Mouse (Mus musculus): ENCODE data around the gene Emc3. TPM values are rescaled to one million over a fixed set of nuclear protein-coding genes. Genes with fewer than 3 reads are reported as not detected.

Gene Emc3
- 85.4 and 90.9 TPM in 2 replicates for polyA plus RNA-seq (2016; fragmentation: Nextera tagmentation; extraction: Ambion mirVana)

DNA sequence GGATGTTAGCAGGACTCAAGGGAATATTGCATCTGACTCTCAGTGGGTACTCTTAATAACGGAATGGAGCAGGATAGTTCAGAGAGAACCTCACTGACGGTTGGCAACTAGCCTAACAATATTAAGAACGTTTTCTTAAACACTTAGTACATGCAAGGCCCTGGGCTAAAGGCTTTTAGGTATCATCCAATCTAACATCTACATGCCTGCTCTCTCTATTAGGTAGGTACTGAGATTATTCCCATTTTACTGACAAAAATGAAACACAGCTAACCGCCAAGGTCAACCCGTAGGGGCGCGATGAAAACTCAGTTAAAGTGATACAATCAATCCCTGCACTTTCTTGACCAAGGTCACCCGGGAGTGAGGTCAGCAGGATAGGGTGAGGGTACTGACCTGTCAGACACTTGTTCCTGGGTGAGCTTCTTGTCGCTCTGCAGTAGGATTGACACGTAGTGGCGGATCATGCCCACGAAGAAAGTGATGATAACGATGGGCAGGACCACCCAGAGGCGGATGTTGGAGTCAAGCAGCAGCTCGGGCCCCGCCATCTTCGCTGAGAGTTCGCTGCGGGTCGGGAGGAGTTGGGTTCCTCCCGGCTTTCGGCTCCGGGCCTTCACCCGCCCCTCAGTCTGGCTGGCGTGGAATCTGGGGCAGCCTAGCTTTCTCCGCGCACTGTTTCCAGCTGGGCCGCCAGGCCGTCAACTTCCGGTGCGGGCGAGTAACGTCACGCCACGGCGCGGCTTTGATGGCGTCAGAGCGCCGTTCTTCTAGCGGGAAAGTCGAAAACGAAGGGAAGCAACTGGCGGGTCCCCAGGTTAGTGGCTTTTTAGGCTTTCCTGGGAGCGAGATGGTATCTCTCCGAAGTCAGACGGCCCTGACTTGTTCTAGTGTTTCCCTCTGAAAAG lies at the start of gene Emc3, which contains the start of gene Fancd2:
Gene Emc3 (minus strand): TSS at position 721 of the 908 bp plus-strand sequence.
Gene Fancd2 (plus strand): TSS at position 751 of the 908 bp plus-strand sequence.
- peak; percentile 69; the same call in 1 of the 2 replicates for ATAC-seq (ENCODE audit: insufficient number of reproducible peaks, insufficient read depth, low FRiP score, low TSS enrichment)
- Histone ChIP-seq H3K9me3 (no peaks in the 10 kb centered on the region), H3K4me3 (peak within 1 kb of the TSS; percentile 94), H3K27me3 (no peaks in the 10 kb centered on the region), H3K4me1 (peaks cover 9% of the 10 kb centered on the region), H3K36me3 (peaks cover 6% of the 10 kb centered on the region), H3K4me2 (replicated peaks) (peak within 1 kb of the TSS; percentile 74), H3K9ac (peak within 1 kb of the TSS; percentile 75), H3K27ac (peak within 1 kb of the TSS; percentile 56; the same call in 1 of the 2 replicates)
- 1% methylated on average over 47 of the region's 47 CpGs for WGBS

DNA sequence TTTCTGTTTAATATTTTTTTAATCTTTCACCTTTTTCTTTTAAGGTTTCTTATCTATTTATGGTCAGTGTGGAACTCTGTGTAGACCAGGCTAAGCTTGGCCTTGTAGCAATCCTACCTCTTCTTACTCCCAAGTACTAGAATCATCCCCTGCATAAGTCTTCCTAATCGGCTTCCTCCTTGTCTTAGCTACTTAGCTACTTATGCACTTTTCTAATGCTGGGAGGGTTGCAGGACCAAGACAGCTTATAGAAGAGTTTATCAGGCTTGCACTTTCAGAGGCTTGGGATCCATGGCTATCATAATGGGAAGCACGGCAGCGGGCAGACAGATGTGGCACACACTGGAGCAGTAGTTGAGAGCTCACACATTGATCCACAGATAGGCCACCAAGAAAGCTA lies 47.9 kb upstream of the Emc3 start:
- ATAC-seq (ENCODE audit: insufficient number of reproducible peaks, insufficient read depth, low FRiP score, low TSS enrichment): no peak
- H3K4me2 ChIP-seq (replicated peaks): no peak overlapping the region
- H3K36me3 ChIP-seq: peaks cover 7% of the 10 kb centered on the region
- no peaks in the 10 kb centered on the region for H3K27me3 ChIP-seq
- H3K9me3 ChIP-seq: no peaks in the 10 kb centered on the region
- H3K9ac ChIP-seq: no peak overlapping the region
- H3K27ac ChIP-seq: no peak overlapping the region
- H3K4me3 ChIP-seq: no peak overlapping the region
- H3K4me1 ChIP-seq: no peaks in the 10 kb centered on the region
- 90% methylated on average over 3 of the region's 3 CpGs for WGBS

DNA sequence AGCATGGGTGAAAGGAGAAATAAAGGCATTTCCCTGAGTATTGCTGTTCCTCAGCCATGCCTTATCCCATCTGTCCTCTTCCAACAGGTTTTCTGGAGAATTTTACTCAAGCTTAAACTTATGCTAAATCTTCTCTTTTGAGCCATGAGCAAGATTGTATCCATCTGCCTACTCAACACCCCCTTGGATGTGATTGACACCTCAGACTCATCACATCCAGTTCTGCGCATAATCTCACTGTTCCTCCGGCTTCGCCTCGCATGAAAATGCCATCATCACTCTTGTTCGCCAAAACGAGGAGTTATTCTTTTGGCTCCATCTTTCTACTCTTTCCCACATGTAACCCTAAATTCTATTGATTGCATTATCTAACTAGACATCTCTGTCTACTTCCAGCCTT lies 44.6 kb upstream of the Emc3 start:
- Histone ChIP-seq H3K36me3 (peaks cover 11% of the 10 kb centered on the region), H3K9ac (no peak overlapping the region), H3K9me3 (no peaks in the 10 kb centered on the region), H3K4me1 (no peaks in the 10 kb centered on the region), H3K4me2 (replicated peaks) (no peak overlapping the region), H3K27me3 (no peaks in the 10 kb centered on the region), H3K4me3 (no peak overlapping the region), H3K27ac (no peak overlapping the region)
- WGBS: 96% methylated on average over 6 of the region's 6 CpGs
- no peak for ATAC-seq (ENCODE audit: insufficient number of reproducible peaks, insufficient read depth, low FRiP score, low TSS enrichment)

DNA sequence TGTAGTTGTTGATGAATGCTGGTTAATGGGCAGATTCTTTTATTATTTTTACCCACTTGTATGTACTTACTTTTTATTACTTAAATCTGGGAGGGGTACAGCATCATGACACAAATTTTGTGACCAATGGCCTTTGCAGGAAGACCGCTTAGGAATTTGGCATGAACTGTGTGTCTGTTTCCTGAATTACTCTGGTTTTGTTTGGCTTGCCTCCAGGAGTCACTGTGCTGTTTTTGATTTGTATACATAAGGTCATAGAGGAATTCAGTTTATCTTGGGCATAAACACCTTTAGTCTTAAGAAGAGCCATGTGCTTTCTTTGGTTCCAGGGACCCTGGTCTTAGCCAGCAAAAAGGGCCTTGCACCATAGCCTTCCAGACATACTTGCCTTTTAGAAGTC lies 33.1 kb upstream of the Emc3 start:
- Histone ChIP-seq H3K4me1 (no peaks in the 10 kb centered on the region), H3K27me3 (no peaks in the 10 kb centered on the region), H3K9me3 (no peaks in the 10 kb centered on the region), H3K4me2 (replicated peaks) (no peak overlapping the region), H3K27ac (no peak overlapping the region), H3K36me3 (peaks cover 23% of the 10 kb centered on the region; the same call in 1 of the 2 replicates), H3K4me3 (no peak overlapping the region), H3K9ac (no peak overlapping the region)
- WGBS: 78% methylated on average over 1 of the region's 1 CpGs
- no peak for ATAC-seq (ENCODE audit: insufficient number of reproducible peaks, insufficient read depth, low FRiP score, low TSS enrichment)

DNA sequence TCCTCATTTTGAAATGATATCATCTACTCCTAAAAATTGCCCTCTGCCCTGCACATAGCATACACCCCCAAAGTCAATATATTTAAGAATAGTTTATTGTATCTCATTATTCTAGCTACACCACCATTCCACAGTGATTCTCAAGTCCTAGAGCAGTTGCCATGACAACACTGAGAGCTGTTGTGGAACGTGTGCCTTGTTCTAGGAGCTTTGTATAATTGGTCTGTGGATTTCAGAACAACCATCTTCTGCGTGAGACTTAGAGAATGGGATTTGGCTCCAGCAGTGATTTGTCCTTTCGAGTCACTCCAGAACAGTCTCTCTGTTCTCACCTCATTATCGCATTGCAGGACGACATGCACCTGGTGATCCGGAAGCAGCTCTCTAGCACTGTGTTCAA lies 28.3 kb upstream of the Emc3 start:
- WGBS: 92% methylated on average over 6 of the region's 6 CpGs
- no peak for ATAC-seq (ENCODE audit: insufficient number of reproducible peaks, insufficient read depth, low FRiP score, low TSS enrichment)
- H3K4me1 ChIP-seq: no peaks in the 10 kb centered on the region

DNA sequence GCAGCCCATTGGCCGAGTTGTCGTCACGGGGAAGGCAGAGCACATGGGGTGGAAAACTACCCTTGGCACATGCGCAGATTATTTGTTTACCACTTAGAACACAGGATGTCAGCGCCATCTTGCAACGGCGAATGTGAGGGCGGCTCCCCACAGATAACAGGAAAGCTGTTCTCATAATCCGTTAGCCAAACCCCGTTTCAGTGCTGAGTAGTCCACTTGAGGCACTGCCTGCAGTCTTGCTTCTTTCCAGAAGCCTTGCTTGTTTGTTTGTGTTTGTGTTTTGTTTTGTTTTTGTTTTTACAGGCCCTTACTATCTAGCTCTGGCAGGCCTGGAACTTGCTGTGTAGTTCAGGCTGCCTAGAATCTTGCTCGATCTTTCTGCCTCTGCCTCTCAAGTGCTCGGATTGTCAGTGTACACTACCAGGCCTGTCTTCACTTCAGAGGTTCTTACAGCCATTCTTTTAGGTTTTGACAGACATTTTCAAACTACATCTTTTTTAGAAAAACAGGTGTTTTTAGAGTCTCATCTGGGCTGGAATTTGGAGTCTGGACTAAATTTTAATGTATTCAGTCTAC lies 12.5 kb upstream of the Emc3 start:
- Histone ChIP-seq H3K27me3 (no peaks in the 10 kb centered on the region), H3K27ac (no peak overlapping the region), H3K4me2 (replicated peaks) (no peak overlapping the region), H3K9me3 (no peaks in the 10 kb centered on the region), H3K4me1 (no peaks in the 10 kb centered on the region), H3K9ac (no peak overlapping the region), H3K36me3 (peaks cover 3% of the 10 kb centered on the region; the same call in 1 of the 2 replicates), H3K4me3 (no peak overlapping the region)
- WGBS: 90% methylated on average over 9 of the region's 12 CpGs
- no peak for ATAC-seq (ENCODE audit: insufficient number of reproducible peaks, insufficient read depth, low FRiP score, low TSS enrichment)

More for the DNA sequence above, 28.3 kb upstream of the Emc3 start:
- H3K36me3 ChIP-seq: peaks cover 13% of the 10 kb centered on the region; the same call in 1 of the 2 replicates
- no peak overlapping the region for H3K27ac ChIP-seq
- no peak overlapping the region for H3K4me2 ChIP-seq (replicated peaks)
- H3K4me3 ChIP-seq: no peak overlapping the region
- no peak overlapping the region for H3K9ac ChIP-seq
- no peaks in the 10 kb centered on the region for H3K9me3 ChIP-seq
- no peaks in the 10 kb centered on the region for H3K27me3 ChIP-seq

DNA sequence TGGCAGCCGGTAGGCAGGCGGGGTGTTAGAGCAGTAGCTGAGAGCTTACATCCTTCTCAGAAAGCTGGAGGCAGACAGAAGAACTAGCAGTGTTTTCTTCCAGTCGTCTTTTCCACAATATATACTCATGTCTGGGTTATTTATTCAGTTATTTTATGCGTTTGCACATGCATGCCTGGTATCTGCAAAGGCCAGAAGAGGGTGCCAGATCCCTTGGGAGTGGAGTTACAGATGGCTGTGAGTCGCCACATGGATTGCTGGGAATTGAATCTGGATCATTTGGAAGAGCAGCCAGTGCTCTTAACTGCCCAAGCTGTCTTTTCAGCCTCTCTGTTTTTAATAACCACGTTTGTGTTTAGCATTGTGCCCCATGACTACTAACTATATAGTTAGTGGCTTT lies 10.2 kb upstream of the Emc3 start:
- H3K27me3 ChIP-seq: no peaks in the 10 kb centered on the region
- no peak overlapping the region for H3K9ac ChIP-seq
- no peak overlapping the region for H3K27ac ChIP-seq
- no peaks in the 10 kb centered on the region for H3K4me1 ChIP-seq
- no peaks in the 10 kb centered on the region for H3K9me3 ChIP-seq
- no peak overlapping the region for H3K4me3 ChIP-seq
- no peak for ATAC-seq (ENCODE audit: insufficient number of reproducible peaks, insufficient read depth, low FRiP score, low TSS enrichment)
- peaks cover 7% of the 10 kb centered on the region; the same call in 1 of the 2 replicates for H3K36me3 ChIP-seq
- WGBS: 87% methylated on average over 6 of the region's 6 CpGs
- no peak overlapping the region for H3K4me2 ChIP-seq (replicated peaks)

DNA sequence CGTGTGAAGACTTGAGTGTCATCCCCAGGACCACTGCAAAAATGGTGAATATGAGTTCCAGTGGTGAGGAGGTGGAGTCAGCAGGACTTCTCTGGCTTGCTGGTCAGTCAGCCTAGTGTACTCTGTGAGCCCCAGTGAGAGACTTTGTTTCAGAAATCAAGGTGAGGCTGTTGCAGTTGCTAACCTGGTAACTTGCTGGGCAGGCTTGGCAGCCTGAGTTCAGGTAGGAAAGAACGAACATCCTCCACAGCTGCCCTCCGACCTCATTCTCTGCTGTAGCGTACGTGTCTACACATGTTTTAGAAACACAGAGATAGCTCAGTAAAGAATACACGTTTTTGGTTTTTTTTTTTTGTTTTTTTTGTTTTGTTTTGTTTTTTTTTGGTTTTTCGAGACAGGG lies 3.4 kb upstream of the Emc3 start:
- ATAC-seq (ENCODE audit: insufficient number of reproducible peaks, insufficient read depth, low FRiP score, low TSS enrichment): no peak
- no peak overlapping the region for H3K4me2 ChIP-seq (replicated peaks)
- no peak overlapping the region for H3K9ac ChIP-seq
- H3K27me3 ChIP-seq: no peaks in the 10 kb centered on the region
- H3K27ac ChIP-seq: no peak overlapping the region
- peaks cover 8% of the 10 kb centered on the region for H3K36me3 ChIP-seq
- 84% methylated on average over 7 of the region's 7 CpGs for WGBS
- no peaks in the 10 kb centered on the region for H3K9me3 ChIP-seq
- peaks cover 9% of the 10 kb centered on the region for H3K4me1 ChIP-seq
- H3K4me3 ChIP-seq: no peak overlapping the region

DNA sequence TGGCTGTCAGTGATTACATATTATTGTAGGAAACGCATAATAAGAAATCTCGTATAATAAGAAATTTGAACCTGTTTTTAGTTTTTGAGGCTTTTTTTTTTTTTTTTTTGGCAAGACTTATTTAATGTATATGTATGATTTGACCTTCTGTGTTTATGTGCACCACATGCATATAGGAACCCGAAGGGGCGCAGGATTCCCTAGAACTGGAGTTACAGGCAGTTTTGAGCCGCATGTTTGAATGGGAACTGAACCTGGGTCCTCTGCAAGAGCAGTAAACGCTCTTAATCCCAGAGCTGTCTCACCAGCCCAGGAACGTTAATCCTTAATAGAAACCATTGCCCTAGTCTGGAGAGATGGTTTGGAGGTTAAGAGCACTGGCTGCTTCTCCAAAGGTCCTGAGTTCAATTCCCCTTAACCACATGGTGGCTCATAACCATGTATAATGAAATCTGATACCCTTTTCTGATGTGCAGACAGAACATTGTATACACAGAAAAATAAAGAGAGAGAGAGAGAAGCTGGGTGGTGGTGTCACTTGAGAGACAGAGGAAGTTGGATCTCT lies 470 bp upstream of the Emc3 start:
- Histone ChIP-seq H3K9ac (peak overlapping the region; percentile 75), H3K27ac (no peak overlapping the region), H3K27me3 (no peaks in the 10 kb centered on the region)

DNA sequence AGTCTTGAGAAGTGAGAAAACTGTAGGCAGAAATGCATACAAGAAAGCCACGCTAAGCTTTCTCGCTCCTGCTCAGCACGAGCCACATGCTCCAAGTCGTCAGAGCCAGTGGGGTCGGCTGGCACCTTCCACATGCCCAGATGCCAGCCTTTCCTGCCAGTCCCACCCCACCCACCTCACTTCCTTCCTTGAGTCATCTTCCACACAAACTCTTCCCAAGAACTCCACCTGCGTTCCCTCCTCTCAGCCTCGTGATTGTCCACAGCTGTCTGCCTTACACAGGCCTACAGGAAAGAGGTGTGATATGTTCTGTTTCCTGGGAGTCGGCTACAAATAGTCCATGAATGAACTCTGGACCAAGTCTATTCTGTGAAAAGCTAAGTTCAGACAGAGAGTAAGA lies 8.0 kb downstream of the Emc3 start:
- Histone ChIP-seq H3K4me2 (replicated peaks) (no peak overlapping the region), H3K27ac (no peak overlapping the region), H3K27me3 (no peaks in the 10 kb centered on the region), H3K4me3 (no peak overlapping the region), H3K4me1 (no peaks in the 10 kb centered on the region), H3K9me3 (no peaks in the 10 kb centered on the region), H3K9ac (no peak overlapping the region), H3K36me3 (peaks cover 49% of the 10 kb centered on the region)
- WGBS: 91% methylated on average over 8 of the region's 8 CpGs
- no peak for ATAC-seq (ENCODE audit: insufficient number of reproducible peaks, insufficient read depth, low FRiP score, low TSS enrichment)

More for the DNA sequence above, 470 bp upstream of the Emc3 start:
- Histone ChIP-seq H3K4me2 (replicated peaks) (peak overlapping the region; percentile 74), H3K9me3 (no peaks in the 10 kb centered on the region), H3K4me3 (peak overlapping the region; percentile 94), H3K4me1 (peaks cover 9% of the 10 kb centered on the region), H3K36me3 (peaks cover 7% of the 10 kb centered on the region)
- no peak for ATAC-seq (ENCODE audit: insufficient number of reproducible peaks, insufficient read depth, low FRiP score, low TSS enrichment)
- 8% methylated on average over 7 of the region's 7 CpGs for WGBS

DNA sequence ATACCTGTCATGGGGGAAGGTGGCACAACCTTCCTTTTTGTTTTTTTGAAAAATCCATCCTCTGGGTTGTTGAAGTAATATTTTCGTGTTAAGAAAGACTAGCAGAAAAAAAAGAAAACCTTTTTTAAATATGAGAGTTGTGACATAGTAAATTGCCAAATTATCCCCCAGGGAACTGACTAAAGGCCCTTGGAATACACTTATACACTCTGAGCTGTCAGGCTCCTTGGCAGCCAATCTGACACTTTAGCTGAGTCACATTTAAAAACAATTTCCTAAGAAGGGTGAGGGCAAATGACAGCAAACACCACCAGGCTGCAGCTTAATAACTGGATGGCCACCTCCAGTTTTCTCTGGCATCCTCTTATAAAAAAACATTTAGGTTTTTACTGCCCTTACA lies 9.1 kb downstream of the Emc3 start:
- H3K9me3 ChIP-seq: no peaks in the 10 kb centered on the region
- no peak overlapping the region for H3K4me2 ChIP-seq (replicated peaks)
- no peaks in the 10 kb centered on the region for H3K27me3 ChIP-seq
- 67% methylated on average over 1 of the region's 1 CpGs for WGBS
- H3K36me3 ChIP-seq: peaks cover 60% of the 10 kb centered on the region
- no peaks in the 10 kb centered on the region for H3K4me1 ChIP-seq
- ATAC-seq (ENCODE audit: insufficient number of reproducible peaks, insufficient read depth, low FRiP score, low TSS enrichment): no peak
- H3K4me3 ChIP-seq: no peak overlapping the region
- H3K9ac ChIP-seq: no peak overlapping the region
- no peak overlapping the region for H3K27ac ChIP-seq

Measured in embryonic facial prominence, embryonic 12.5 days (tissue).